Mouse (Mus musculus) monocyte, adult 2 months (primary cell): ENCODE data around the gene Plekhg3.

ENCODE experiments used
- DNase-seq, 2 experiments: peaks; one replicate each; pipeline ENCODE4 v3.0.0; 2022; ENCODE audit warnings: low spot score in 2 of 2, low read depth in 1 of 2

The Plekhg3 gene

DNA sequence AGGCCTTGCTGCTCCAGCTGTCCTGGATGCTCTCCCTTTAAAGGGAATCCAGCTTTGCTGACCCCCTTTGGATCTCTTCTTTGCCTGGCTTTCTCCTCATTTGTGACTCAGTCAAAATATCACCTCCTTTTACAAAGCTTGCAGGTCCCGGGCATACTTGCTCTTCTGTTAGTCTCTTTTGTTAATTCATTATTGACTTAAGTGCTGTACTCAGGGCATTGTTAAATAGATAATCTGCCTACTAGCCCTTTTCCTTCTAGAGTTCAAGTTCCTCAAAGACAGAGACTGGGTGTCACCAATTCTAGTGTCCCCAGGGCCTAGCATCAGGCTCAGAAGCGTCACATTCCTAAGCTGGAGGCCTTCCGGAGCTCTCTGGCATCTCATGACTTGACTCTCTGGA lies 18.5 kb downstream of the Plekhg3 start:
- DNase-seq = no peak

DNA sequence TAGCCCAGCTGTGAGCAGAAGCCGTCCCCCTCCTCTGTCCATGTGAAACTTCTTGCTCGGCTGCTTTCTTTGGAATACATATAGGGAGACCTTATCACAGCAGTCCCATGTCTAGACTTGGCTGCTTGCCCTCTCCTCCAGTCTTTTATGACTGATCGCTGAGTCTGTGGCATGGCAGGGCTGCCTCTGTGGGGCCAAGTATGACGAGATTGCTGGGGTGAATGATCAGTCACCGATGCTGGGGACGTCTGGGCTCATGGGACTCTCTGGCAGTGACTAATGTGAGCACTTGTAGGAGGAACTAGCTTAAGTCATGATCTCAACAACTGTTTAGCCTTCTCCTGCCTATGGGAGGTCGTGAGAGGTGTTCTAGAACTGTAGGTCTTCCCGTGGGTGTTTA lies 21.6 kb downstream of the Plekhg3 start:
- peak; percentile 40 to 71 for DNase-seq

DNA sequence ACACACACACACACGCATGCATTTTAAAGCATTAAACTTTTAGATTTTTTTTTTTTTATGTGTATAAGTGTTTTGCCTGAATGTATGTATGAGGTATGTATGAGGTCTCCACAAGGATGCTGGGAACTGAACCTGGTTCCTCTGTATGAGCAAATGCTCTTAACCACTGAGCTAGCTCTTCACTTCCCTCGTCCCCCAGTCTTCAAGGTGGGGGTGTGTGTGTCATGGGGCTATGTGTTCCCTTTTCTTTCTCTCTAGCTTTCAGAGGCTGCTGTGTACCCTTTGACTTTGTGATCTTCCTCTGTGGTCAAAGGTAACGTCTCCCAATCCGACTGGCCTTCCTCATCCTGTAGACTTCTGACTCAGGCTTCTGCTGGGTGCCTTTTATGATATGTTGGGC lies 22.3 kb downstream of the Plekhg3 start:
- DNase-seq = peak in 1 of 2 experiments; percentile 50

DNA sequence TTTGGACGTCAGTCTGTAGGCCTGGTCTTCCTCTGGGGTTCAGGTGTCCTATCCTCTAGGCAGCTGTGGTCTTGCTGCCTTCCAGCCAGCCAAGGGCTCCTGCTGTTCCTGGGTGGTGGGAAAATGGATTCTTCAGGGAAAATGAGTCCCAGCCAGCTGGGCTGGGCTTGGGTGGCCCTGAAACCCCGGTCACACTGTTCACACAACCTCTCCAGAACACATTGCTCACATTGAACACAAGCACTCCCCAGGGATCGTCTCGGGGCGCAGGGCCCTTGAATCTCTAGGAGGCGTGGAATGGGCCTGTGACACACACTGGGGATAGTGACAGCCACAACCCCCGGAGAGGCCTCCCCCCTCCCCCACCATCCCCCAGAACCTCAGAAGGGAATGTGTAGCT lies 23.2 kb downstream of the Plekhg3 start:
- no peak for DNase-seq

DNA sequence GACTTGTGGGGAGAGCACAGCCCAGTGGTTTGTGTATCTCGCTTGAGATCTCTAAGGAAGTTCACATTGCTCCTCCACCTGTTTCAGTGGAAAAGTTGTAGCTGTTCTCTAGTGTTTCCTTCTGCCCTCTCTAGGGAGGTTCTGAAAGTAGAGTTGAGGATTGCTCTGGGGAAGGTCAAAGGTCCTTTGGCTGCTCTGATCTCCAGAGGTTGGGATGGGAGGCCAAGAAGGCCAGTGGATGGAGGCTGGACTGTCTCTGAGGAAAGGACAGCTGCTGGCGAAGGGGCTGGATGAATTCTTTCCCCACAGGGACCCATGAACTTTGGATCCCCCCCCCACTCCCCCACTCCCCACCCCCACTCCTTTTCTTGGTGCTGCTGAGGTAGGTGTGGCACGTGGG lies 23.7 kb downstream of the Plekhg3 start:
- no peak for DNase-seq

DNA sequence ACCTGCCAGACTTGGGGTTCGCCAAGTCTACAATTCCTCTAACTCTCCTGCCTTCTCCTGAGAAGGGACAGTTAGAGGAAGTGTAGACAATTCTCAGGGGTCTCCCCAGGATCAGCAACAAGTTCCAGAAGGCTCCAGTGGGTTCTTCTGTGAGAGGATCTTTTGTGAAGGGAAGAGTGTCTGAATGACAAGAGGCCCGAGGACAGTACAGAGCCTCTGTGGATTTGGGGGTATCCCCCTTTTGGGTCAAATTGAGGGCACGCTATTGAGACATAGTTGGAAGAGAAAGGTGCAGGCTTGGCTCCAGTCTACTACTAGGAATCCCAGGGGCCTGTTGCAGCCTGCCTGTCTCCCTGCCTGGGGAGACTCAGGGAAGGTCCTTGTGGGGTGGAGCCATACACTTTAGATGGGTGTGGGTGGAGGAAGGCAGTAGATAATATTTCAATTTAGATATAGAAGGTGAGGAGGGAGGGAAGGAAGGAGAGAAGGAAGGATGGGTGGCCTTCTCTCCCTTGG lies 24.2 kb downstream of the Plekhg3 start:
- no peak for DNase-seq

DNA sequence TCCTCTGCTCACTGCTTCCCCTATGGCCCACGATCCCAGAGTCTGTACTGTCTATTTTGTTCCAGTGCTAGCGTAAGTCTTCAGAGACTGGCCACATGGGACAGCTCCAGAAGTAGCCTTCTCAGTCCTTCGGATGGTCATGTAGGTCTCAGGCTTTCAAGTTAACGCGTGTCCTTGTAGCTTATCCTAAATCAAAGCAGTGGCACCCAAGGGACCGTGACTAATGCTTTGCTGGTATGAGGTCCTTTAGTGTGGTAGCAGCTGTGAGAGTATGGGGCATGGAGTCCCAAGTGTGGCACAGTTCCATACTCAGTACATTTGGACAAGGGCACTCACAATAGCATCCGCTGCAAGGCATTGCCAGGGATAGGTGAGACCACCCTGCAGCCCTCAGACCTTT lies 25.5 kb downstream of the Plekhg3 start:
- DNase-seq = no peak

DNA sequence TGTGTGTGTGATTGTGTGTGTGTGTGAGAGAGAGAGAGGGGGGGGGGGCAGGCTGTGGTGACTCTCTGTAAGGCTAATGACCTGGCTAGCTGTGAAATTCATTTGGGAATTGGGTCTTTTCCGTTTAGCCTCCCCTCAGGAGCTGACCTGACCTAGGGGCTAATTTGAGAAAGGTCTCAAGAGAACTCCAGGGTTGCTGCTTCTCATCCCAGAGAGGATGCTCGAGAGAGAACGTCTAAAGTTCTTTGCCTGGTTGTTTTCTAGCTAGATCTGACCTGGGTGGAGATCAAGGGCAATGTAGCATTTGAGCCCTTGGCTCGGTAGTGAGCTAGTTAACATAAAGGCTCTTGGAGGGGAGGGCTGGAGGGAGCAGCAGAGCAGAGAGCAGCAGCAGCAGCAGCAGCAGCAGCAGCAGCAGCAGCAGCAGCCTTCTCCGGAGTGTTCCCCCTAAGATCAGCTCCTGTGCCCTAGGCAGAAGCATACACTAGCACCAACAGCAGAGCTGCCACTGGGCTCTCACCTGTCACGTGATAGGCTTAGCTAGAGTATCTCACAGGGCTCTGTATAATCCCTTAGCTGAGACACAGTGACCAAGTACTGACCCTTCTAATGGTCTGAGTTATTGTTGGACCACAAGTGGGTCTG lies 26.2 kb downstream of the Plekhg3 start:
- no peak for DNase-seq

DNA sequence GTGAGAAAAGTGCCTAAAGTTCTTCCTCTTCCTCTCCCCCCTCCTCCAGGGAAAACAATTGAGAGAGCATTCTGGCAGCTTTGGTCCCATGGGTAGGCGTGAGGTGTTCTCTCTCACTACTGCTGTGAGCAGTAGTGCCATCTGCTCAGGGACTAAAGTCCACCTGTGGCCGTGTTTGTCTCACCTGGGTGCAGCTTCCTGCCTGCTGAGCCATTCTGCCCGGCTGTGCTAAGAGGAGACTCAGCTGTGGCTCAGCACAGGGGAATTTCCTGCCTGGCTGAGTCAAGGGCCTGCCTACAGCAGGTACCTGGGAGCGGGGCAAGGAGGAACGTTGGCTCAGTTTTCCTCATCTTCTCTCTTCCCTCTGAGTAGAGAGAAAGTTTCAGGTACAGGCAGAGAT lies 27.5 kb downstream of the Plekhg3 start:
- no peak for DNase-seq

DNA sequence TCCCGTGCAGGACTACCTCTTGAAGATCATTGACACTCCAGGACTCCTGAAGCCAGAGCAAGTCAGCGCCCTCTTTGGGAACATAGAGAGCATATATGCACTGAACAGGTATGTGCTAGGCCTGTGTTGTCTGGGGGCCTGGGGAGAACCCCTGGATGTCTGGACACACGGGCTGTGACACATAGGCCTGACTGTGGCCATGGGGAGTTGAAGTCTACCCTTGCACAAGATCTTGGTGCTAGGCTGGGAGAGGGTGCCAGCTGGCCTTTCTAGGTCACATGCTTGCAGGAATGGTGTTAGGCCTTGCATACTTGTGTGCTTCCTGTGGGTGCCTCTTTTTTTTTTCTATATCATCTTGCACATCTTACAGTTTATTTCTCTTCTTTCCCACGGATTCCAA lies 31.5 kb downstream of the Plekhg3 start:
- DNase-seq = no peak

DNA sequence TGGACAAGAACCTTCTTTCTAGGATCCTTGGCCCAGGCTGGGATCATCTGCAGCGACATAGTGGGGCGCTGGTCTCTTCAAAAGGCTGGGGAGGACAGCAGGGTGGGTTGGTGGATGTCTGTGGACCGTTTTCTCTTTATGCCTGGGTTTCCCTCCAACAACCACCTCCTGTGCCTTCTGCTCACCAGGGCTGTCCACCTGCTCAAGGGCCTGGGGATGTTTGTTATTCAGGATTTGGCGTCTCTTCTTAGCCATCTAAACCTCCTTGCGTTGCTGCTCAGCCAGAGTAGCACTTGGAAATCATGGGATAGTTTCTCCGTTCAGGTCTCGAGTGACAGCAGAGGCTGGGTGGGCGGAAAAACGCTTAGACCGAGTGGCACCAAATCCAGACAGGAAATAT lies 35.6 kb downstream of the Plekhg3 start:
- no peak for DNase-seq

DNA sequence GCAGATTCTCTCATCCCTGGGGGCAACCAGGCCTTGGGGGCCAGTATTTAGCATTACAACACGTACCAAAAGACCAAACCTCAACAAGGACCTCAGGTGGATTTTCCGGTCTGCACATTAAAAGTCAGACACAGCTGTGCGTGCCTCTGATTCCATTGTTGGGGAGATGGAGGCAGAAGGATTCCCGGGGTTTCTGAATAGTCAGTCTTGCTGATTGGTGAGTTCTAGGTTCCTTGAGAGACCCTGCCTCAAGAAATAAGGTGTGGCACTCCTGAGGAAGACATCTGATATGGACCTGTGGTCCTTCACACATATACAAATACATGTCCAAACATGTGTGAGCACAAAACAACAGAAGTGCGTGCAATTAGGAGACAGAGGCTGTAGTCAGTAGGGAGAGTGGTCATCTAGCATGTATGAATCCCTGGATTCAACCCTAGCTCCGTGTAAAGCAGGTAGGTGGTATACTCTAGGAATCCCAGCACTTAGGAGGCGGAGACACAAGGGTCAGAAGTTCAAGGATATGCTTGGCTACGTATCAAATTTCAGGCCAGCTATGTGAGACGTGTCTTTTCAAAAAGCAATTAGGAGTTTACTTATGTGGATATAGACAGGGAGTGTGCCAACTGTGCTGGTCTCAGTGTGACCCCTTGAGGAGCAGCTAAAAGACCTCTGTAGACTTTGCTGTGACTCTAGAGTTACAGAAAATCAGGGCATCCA lies 39.7 kb downstream of the Plekhg3 start:
- DNase-seq = no peak

DNA sequence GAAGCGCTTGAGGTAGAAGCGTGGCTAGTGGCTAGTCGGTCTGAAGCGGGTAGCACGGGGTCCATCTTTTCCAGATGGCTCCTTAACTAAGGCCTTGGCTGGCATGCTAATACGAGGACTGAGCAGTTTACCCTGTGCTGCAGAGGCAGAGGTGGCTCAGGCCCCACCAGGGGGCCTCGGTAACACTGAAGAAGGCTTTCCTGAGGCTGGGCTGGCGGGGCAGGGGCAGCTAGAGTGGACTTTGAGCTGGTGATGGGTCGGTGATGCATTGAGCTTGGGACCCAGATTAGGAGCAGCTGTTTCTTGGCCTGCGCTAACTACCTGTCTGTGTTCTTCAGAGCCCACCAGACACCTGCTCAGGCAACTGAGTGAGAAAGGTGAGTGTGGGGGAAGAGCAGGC lies 40.6 kb downstream of the Plekhg3 start:
- no peak for DNase-seq

DNA sequence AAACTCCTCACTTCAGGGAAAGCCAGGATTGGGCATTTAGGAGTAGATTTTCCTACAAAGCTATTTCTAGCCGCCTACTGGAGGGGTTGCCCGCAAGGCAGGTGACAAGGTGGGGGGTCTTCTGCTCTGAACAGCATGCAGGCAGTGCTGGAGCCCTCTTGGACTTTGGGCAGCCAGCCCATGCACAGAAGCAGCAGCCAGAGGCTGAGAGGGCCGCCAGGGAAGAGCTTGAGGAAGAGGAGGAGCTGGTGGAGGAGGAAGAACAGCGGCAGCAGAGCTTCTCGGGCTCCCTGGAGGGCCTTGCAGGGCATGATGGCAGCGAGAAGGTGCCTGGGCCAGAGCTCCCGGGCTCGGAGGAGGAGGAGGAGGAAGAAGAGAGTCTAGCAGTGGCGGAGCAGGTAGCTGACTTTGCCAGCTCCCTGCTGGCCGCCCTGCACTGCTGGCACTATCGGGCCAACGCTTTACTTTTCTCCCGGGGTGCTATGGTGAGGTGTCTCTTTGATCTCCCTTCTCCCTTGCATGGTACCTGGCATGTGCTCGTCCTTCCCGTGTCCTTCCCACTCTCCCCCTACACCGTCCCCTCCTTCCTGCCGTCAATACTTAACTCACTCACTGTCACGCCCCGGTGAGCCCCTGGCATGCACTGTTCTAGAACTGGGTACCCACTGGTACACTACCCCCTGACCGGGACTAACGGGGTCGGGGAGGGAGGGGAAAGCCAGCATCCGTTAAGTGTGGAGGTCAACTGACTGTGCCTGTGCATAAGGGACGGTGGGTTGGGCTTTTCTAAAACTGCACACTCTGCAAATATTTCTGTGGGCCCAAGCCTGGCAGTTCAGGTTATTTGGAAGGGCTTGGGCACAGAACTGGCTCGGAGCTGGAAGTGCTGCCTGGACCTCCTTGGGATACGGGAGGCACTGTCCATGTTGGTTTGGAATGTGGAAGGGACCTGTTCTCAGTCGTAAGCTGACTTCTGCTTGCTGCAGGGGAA lies 41.9 kb downstream of the Plekhg3 start:
- no peak for DNase-seq

DNA sequence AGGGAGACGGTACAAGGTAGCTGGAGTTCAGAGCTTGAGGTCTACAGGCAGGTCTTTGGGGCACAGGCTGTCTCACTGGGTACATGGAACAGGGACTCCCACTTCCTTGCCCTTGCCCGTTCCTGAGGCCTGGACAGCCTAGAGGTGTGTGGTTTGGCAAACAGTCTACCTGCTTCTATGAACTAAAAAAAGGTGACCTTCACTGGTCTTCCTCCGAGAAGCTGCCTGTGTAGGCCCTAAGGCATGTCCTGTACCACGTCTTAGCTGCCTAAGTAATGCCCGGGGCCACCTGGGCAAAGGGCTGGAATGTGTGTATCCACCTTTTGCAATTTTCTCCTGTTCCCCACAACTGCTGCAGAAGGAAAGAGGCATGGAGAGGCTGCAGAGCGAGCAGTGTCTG lies 42.7 kb downstream of the Plekhg3 start:
- DNase-seq = no peak

DNA sequence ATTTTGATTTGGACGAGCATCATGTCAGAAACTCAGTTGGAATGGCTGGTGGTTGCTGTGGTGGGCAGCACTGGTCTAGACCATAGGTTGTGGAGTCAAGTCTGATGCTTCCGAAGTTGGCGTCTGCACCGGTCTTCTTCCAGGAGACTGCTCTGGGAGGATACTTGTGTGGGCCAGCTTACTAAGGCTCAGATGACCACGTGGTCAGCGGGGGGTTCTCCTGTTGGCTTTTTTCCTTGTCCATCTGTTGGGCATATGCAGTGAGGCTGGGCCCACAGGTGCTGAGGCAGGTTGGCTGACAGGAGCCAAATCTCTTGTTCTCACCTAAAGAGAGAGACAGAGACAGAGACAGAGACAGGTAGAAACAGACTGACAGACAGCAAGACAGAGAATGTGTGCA lies 44.1 kb downstream of the Plekhg3 start:
- DNase-seq = no peak

DNA sequence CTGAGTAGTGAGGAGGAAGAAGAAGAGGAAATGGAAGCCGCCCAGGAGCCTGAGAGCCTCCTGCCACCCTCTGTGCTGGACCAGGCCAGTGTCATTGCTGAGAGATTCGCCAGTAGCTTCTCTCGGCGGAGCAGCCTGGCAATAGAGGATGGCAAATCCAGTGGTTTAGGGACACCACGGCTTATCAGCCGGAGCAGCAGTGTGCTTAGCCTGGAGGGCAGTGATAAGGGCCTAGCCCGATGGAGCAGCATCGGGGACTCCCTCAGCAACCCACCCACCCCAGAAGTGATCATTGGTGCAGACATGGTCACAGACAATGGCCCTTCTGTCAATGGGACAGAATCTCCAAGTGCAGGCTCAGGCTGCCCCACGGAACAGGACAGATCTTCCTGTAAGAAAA lies 45.4 kb downstream of the Plekhg3 start:
- no peak for DNase-seq

DNA sequence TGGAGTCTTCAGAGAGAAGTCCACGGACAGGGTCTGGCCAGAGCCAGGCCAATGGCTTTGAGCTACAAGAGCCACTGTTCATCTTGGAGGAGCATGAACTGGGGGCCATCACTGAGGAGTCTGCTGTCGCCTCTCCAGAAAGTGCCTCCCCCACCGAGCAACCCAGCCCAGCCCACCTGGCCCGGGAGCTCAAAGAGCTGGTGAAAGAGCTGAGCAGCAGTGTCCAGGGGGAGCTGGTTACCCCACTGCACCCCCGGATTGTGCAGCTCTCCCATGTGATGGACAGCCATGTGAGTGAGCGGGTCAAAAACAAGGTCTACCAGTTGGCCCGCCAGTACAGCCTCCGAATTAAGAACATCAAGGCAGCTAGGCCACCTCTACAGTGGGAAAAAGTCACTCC lies 46.1 kb downstream of the Plekhg3 start:
- DNase-seq = no peak

DNA sequence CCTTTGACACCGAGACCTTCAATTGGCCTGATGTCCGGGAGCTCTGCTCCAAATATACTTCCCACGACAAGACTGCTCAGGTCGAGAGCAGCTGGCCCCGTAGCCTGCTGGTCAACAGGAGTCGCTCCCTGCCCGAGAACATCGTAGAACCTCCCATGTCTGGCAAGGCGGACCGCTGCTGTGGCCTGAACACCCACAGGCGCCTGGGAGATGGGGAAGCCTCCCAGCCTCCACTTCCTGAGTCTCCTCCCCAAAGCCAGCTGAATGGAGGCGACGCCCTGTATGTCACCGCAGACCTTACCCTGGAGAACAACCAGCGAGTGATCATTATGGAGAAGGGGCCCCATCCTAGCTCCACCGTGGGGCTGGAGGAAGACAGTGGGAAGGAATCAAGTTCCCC lies 47.2 kb downstream of the Plekhg3 start:
- DNase-seq = no peak

DNA sequence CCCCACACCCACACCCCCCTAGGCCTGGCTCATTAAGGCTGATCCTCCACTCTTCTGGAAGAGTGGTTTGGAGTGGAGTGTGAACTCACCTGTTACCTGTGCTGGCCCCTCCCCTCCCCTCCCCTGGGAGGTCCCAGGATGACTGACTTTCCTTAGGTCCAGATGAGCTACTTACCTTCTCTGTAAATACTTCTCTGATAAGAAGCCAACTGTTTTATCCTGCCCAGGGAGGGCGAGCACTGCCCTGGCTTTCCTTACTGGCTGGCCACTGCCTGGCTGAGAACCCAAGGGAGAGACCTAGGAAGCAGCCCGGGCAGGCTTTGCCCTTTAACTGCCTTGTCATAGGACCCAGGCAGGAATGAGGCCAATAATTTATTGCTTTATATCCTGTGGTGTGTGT lies 47.8 kb downstream of the Plekhg3 start:
- no peak for DNase-seq

DNA sequence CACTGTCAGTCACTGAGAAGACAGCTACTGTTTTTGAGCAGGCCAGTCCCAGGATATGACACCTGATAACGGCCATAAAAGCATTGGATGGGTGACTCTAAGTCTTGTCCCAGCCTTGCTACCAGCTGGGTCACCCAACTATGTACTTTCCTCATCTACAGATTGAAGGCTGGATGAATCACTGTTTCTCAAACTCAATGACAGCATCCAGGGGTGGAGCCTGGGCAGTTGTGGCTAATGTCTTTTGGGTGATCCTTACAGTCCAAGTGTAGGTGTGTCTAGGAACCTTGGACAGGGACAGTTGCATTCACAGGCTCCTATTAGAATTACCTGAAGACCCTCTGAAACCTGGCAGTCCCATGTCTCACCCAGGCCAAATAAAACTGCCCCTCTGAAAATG lies 49.1 kb downstream of the Plekhg3 start:
- DNase-seq = no peak

DNA sequence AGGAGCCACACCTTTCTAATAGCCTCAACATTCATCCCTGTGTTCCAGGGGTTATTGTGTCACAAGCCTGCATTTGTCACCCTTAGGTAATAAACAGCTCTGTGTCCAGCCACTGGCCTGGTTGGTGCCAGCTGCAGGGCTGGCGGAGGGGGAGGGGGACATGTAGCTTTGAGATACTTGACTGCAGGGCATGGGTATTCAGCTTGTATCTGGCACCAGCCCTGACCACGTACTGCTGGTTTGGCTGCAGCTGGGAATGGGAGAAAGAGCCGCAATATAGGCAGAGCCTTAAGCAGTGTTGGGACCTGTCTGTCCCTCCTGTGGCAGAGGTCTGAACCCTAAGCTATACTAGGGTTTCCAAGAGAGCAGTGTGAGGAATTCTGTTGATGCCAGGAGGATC lies 51.4 kb downstream of the Plekhg3 start:
- no peak for DNase-seq
